ENCODE assay signal across 28 mouse cellular contexts in genomic region chr4:137068491-137068890, GRCm38 (mm10). TPM values are rescaled to one million over a fixed set of nuclear protein-coding genes. Genes with fewer than 3 reads are reported as not detected.
DNase-seq lines count a peak whose midpoint lies in the region; ATAC-seq lines count a peak whose summit lies in the region.
"Had no signal": no experiment of that assay in that cellular context is flagged by ENCODE, and none has a peak within 500 bp of the region (broad histone marks: within the 10 kb centered on the region; RNA-seq: fewer than 3 reads in every experiment).

No protein-coding gene starts in this region.

- H3K4me1 ChIP-seq in heart, embryonic 12.5 days (replicated peaks) = peaks cover 8% of the 10 kb centered on the region
- H3K4me1 ChIP-seq in hindbrain, embryonic 13.5 days (replicated peaks) = peaks cover 5% of the 10 kb centered on the region
- H3K4me1 ChIP-seq: embryonic facial prominence, embryonic 13.5 days; intestine, embryonic 15.5 days; liver, embryonic 13.5 days; megakaryocyte, embryonic 14.5 days had no signal

- H3K9me3 ChIP-seq in heart, embryonic 12.5 days (replicated peaks) = no peaks in the 10 kb centered on the region
- no peaks in the 10 kb centered on the region for H3K9me3 ChIP-seq in hindbrain, embryonic 13.5 days
- H3K9me3 ChIP-seq: embryonic facial prominence, embryonic 13.5 days; forebrain, embryonic 13.5 days; intestine, embryonic 15.5 days; liver, embryonic 13.5 days; megakaryocyte, embryonic 14.5 days; midbrain, embryonic 13.5 days; neural tube, embryonic 13.5 days had no signal

- peak; percentile 92 for ATAC-seq in CD4-positive, CD25-positive, alpha-beta regulatory T cell, adult 4 months
- 0 out of 4 replicates have a peak, but pooled peaks have one; percentile 21 to 37 for ATAC-seq in hematopoietic stem cell, adult 5-6 weeks (replicated peaks in 1 of 2; ENCODE audit: insufficient read depth in 1 of 2, low FRiP score in 2 of 2, low TSS enrichment in 1 of 2, low read depth in 1 of 2, poor library complexity in 2 of 2, severe bottlenecking in 2 of 2)
- no peak for ATAC-seq in heart, embryonic 12.5 days (ENCODE audit: insufficient number of reproducible peaks, low FRiP score)
- no peak for ATAC-seq in hindbrain, embryonic 13.5 days (ENCODE audit: low FRiP score)
- ATAC-seq: forebrain, embryonic 13.5 days; intestine, embryonic 15.5 days; midbrain, embryonic 13.5 days had no signal

- H3K4me2 ChIP-seq in heart, embryonic 12.5 days = no peak overlapping the region
- no peak overlapping the region for H3K4me2 ChIP-seq in hindbrain, embryonic 13.5 days
- H3K4me2 ChIP-seq: embryonic facial prominence, embryonic 13.5 days; forebrain, embryonic 13.5 days; hindbrain, embryonic 14.5 days; intestine, embryonic 15.5 days; liver, embryonic 13.5 days; midbrain, embryonic 13.5 days; neural tube, embryonic 13.5 days had no signal

- no peaks in the 10 kb centered on the region; the same call in 1 of the 2 replicates for H3K27me3 ChIP-seq in heart, embryonic 12.5 days (replicated peaks)
- H3K27me3 ChIP-seq in hindbrain, embryonic 13.5 days = 0 out of 2 replicates have a peak, but pooled peaks cover 11% of the 10 kb centered on the region
- H3K27me3 ChIP-seq: intestine, embryonic 15.5 days had no signal

- no peaks in the 10 kb centered on the region for H3K36me3 ChIP-seq in heart, embryonic 12.5 days
- H3K36me3 ChIP-seq in hindbrain, embryonic 13.5 days = no peaks in the 10 kb centered on the region
- H3K36me3 ChIP-seq: embryonic facial prominence, embryonic 13.5 days; intestine, embryonic 15.5 days; liver, embryonic 13.5 days; midbrain, embryonic 13.5 days; neural tube, embryonic 13.5 days had no signal

- H3K27ac ChIP-seq in heart, embryonic 12.5 days (ENCODE audit: poor library complexity, severe bottlenecking) = no peak overlapping the region
- H3K27ac ChIP-seq in hindbrain, embryonic 13.5 days = no peak overlapping the region
- H3K27ac ChIP-seq: embryonic facial prominence, embryonic 13.5 days; forebrain, embryonic 13.5 days; heart, adult 2 months; hindbrain, embryonic 14.5 days; intestine, embryonic 15.5 days; layer of hippocampus, adult 2 months; liver, embryonic 13.5 days; midbrain, embryonic 13.5 days; neural tube, embryonic 13.5 days had no signal

- H3K4me3 ChIP-seq in heart, embryonic 12.5 days = no peak overlapping the region
- no peak overlapping the region for H3K4me3 ChIP-seq in hindbrain, embryonic 13.5 days
- H3K4me3 ChIP-seq: embryonic facial prominence, embryonic 13.5 days; erythroblast, embryonic 14.5 days; forebrain, embryonic 13.5 days; heart, adult 2 months; intestine, embryonic 15.5 days; layer of hippocampus, adult 2 months; liver, embryonic 13.5 days; megakaryocyte, embryonic 14.5 days; midbrain, embryonic 13.5 days; neural tube, embryonic 13.5 days had no signal

- WGBS in heart, embryonic 12.5 days = 23% methylated on average over 8 of the region's 8 CpGs
- 51% methylated on average over 8 of the region's 8 CpGs for WGBS in hindbrain, embryonic 13.5 days

- no peak overlapping the region for H3K9ac ChIP-seq in heart, embryonic 12.5 days
- no peak overlapping the region for H3K9ac ChIP-seq in hindbrain, embryonic 13.5 days
- H3K9ac ChIP-seq: embryonic facial prominence, embryonic 13.5 days; forebrain, embryonic 13.5 days; hindbrain, embryonic 14.5 days; intestine, embryonic 15.5 days; liver, embryonic 13.5 days; midbrain, embryonic 13.5 days; neural tube, embryonic 13.5 days had no signal

- peak; percentile 13 for DNase-seq in A20 (ENCODE audit: low read depth, low spot score)
- DNase-seq in thymus, postnatal 14 days = peak; percentile 26
- no peak for DNase-seq in lung, postnatal 25 days (ENCODE audit: low spot score)
- DNase-seq: adrenal gland, adult 8-10 months; cerebellum, adult 18-20 months; cerebellum, postnatal 36 days; embryo, embryonic 11 days; gastrocnemius, postnatal 36 days; heart, adult 2 months; kidney, adult 8-10 months; kidney, postnatal 25 days; liver, embryonic 13.5 days; lung, adult 2 months; lung, postnatal 14 days; right cerebral cortex, postnatal 4 days had no signal

RNA-seq across cellular contexts. Expression of gene Zbtb40, which starts 19.9 kb away (rescaled TPM):
- polyA plus RNA-seq in CD4-positive, CD25-positive, alpha-beta regulatory T cell, adult 4 months (2017; shearing (Covaris generic)) = 1 to 10 TPM; 4.8 to 8.3 TPM
- total RNA-seq in hematopoietic stem cell, adult 5-6 weeks (2017) = 7.3 and 9.6 TPM in 2 replicates
- polyA plus RNA-seq in heart, embryonic 12.5 days (2016; fragmentation: Nextera tagmentation; extraction: Ambion mirVana) = 4.1 and 4.3 TPM in 2 replicates
- 4.4 and 4.5 TPM in 2 replicates for polyA plus RNA-seq in hindbrain, embryonic 13.5 days (2015; fragmentation: Nextera tagmentation; extraction: Ambion mirVana)

Comparison
In these comparisons a context has a peak if more than half of its experiments do, and no peak if none do; other contexts are left out.
1. ATAC-seq: peak in CD4-positive, CD25-positive, alpha-beta regulatory T cell, adult 4 months (single experiment) and hematopoietic stem cell, adult 5-6 weeks (2 of 2); none in heart, embryonic 12.5 days (single experiment) and hindbrain, embryonic 13.5 days (single experiment).